Comparison of ENCODE assay signal across 19 mouse cellular contexts in genomic region chr2:118524811-118525210, GRCm38 (mm10). TPM values are rescaled to one million over a fixed set of nuclear protein-coding genes. Genes with fewer than 3 reads are reported as not detected.
DNase-seq lines count a peak whose midpoint lies in the region; ATAC-seq lines count a peak whose summit lies in the region.
"Had no signal": no experiment of that assay in that cellular context is flagged by ENCODE, and none has a peak within 500 bp of the region (broad histone marks: within the 10 kb centered on the region; RNA-seq: fewer than 3 reads in every experiment).

No protein-coding gene starts in this region.

- H3K4me1 ChIP-seq in midbrain, embryonic 11.5 days (ENCODE audit: control insufficient read depth, insufficient read depth, low read length), result peaks cover 14% of the 10 kb centered on the region
- peaks cover 50% of the 10 kb centered on the region for H3K4me1 ChIP-seq in midbrain, embryonic 10.5 days
- H3K4me1 ChIP-seq in limb, embryonic 10.5 days, result peaks cover 54% of the 10 kb centered on the region
- H3K4me1 ChIP-seq in intestine, embryonic 16.5 days (ENCODE audit: control insufficient read depth, insufficient read depth, low read length), result peaks cover 32% of the 10 kb centered on the region

- no peaks in the 10 kb centered on the region for H3K36me3 ChIP-seq in midbrain, embryonic 11.5 days (ENCODE audit: control insufficient read depth, insufficient read depth, low read length)
- no peaks in the 10 kb centered on the region for H3K36me3 ChIP-seq in midbrain, embryonic 10.5 days
- H3K36me3 ChIP-seq in limb, embryonic 10.5 days, result no peaks in the 10 kb centered on the region
- no peaks in the 10 kb centered on the region for H3K36me3 ChIP-seq in intestine, embryonic 16.5 days (ENCODE audit: control insufficient read depth, insufficient read depth, low read length)
- H3K36me3 ChIP-seq: embryonic facial prominence, embryonic 12.5 days; forebrain, embryonic 15.5 days had no signal

- no peak overlapping the region for H3K4me3 ChIP-seq in midbrain, embryonic 11.5 days (ENCODE audit: low read depth, low read length)
- no peak overlapping the region for H3K4me3 ChIP-seq in midbrain, embryonic 10.5 days
- H3K4me3 ChIP-seq in limb, embryonic 10.5 days, result no peak overlapping the region
- no peak overlapping the region for H3K4me3 ChIP-seq in intestine, embryonic 16.5 days (ENCODE audit: low read length)
- H3K4me3 ChIP-seq: embryonic facial prominence, embryonic 12.5 days; forebrain, embryonic 13.5 days; forebrain, embryonic 15.5 days had no signal

- no peak overlapping the region for H3K4me2 ChIP-seq in midbrain, embryonic 11.5 days
- no peak overlapping the region for H3K4me2 ChIP-seq in intestine, embryonic 16.5 days (ENCODE audit: low read depth, low read length)
- H3K4me2 ChIP-seq: embryonic facial prominence, embryonic 12.5 days; forebrain, embryonic 13.5 days; forebrain, embryonic 15.5 days had no signal

- no peaks in the 10 kb centered on the region for H3K27me3 ChIP-seq in midbrain, embryonic 11.5 days (ENCODE audit: control insufficient read depth, insufficient read depth, low read length)
- H3K27me3 ChIP-seq in midbrain, embryonic 10.5 days (ENCODE audit: low read depth, poor library complexity, severe bottlenecking), result no peaks in the 10 kb centered on the region
- H3K27me3 ChIP-seq in limb, embryonic 10.5 days (ENCODE audit: low read depth, poor library complexity, severe bottlenecking), result no peaks in the 10 kb centered on the region
- no peaks in the 10 kb centered on the region for H3K27me3 ChIP-seq in intestine, embryonic 16.5 days (replicated peaks; ENCODE audit: control insufficient read depth, insufficient read depth, low read length)
- H3K27me3 ChIP-seq: embryonic facial prominence, embryonic 12.5 days; forebrain, embryonic 13.5 days; forebrain, embryonic 15.5 days had no signal

- 83% methylated on average over 3 of the region's 3 CpGs for WGBS in midbrain, embryonic 11.5 days
- WGBS in midbrain, embryonic 10.5 days, result 84% methylated on average over 3 of the region's 3 CpGs
- WGBS in limb, embryonic 10.5 days, result 86% methylated on average over 3 of the region's 3 CpGs
- WGBS in intestine, embryonic 16.5 days, result 86% methylated on average over 3 of the region's 3 CpGs

- ATAC-seq in midbrain, embryonic 11.5 days (ENCODE audit: low FRiP score), result no peak
- no peak for ATAC-seq in intestine, embryonic 16.5 days
- ATAC-seq: forebrain, embryonic 13.5 days; forebrain, embryonic 15.5 days had no signal

- DNase-seq in midbrain, embryonic 11.5 days (ENCODE audit: low spot score, missing footprints), result peak; percentile 1
- DNase-seq in midbrain, embryonic 10.5 days (ENCODE audit: low spot score), result no peak
- DNase-seq in thymus, postnatal 4 days, result peak; percentile 34
- DNase-seq in thymus, postnatal 10 days (ENCODE audit: low spot score in 2 of 2), result no peak
- no peak for DNase-seq in limb, embryonic 10.5 days (ENCODE audit: low spot score)
- DNase-seq: adrenal gland, adult 2 months; adrenal gland, postnatal 10 days; adrenal gland, postnatal 25 days; cerebellum, adult 11 months; cerebellum, adult 18-20 months; cerebellum, adult 8-10 months; cerebellum, adult 9-11 months; cerebellum, postnatal 14 days; cerebellum, postnatal 36 days; embryo, embryonic 11 days had no signal

- H3K9me3 ChIP-seq in midbrain, embryonic 11.5 days (ENCODE audit: control insufficient read depth, low read length), result no peaks in the 10 kb centered on the region
- no peaks in the 10 kb centered on the region for H3K9me3 ChIP-seq in midbrain, embryonic 10.5 days (replicated peaks)
- no peaks in the 10 kb centered on the region for H3K9me3 ChIP-seq in limb, embryonic 10.5 days (replicated peaks)
- H3K9me3 ChIP-seq in intestine, embryonic 16.5 days (ENCODE audit: control insufficient read depth, low read length), result no peaks in the 10 kb centered on the region
- H3K9me3 ChIP-seq: embryonic facial prominence, embryonic 12.5 days; forebrain, embryonic 13.5 days; forebrain, embryonic 15.5 days had no signal

- H3K27ac ChIP-seq in midbrain, embryonic 11.5 days (ENCODE audit: low read depth, low read length), result no peak overlapping the region
- no peak overlapping the region for H3K27ac ChIP-seq in midbrain, embryonic 10.5 days (replicated peaks)
- H3K27ac ChIP-seq in limb, embryonic 10.5 days, result 0 out of 2 replicates have a peak overlapping the region, but pooled peaks have one; percentile 38
- no peak overlapping the region for H3K27ac ChIP-seq in intestine, embryonic 16.5 days (ENCODE audit: low read length)
- H3K27ac ChIP-seq: embryonic facial prominence, embryonic 12.5 days; forebrain, embryonic 13.5 days; forebrain, embryonic 15.5 days had no signal

- no peak overlapping the region for H3K9ac ChIP-seq in midbrain, embryonic 11.5 days (ENCODE audit: low read length)
- no peak overlapping the region for H3K9ac ChIP-seq in intestine, embryonic 16.5 days (ENCODE audit: low read depth, low read length)
- H3K9ac ChIP-seq: embryonic facial prominence, embryonic 12.5 days; forebrain, embryonic 13.5 days; forebrain, embryonic 15.5 days had no signal

RNA-seq across cellular contexts. Expression of gene Bmf, which starts 24.7 kb away (rescaled TPM):
- 1.8 and 2.8 TPM in 2 replicates for polyA plus RNA-seq in midbrain, embryonic 11.5 days (2014; fragmentation: Nextera tagmentation; extraction: Ambion mirVana)
- 2.9 and 3.0 TPM in 2 replicates for polyA plus RNA-seq in midbrain, embryonic 10.5 days (2016; fragmentation: Nextera tagmentation; extraction: Ambion mirVana)
- polyA plus RNA-seq in limb, embryonic 10.5 days (2016; fragmentation: Nextera tagmentation; extraction: Ambion mirVana), result 4.2 and 5.5 TPM in 2 replicates
- polyA plus RNA-seq in intestine, embryonic 16.5 days (2015; fragmentation: Nextera tagmentation; extraction: Ambion mirVana), result 2.3 and 2.4 TPM in 2 replicates

RNA-seq across cellular contexts. Expression of gene Srp14, which starts 45.3 kb away (rescaled TPM):
- polyA plus RNA-seq in midbrain, embryonic 11.5 days (2014; fragmentation: Nextera tagmentation; extraction: Ambion mirVana), result 281 and 293 TPM in 2 replicates
- 261 and 272 TPM in 2 replicates for polyA plus RNA-seq in midbrain, embryonic 10.5 days (2016; fragmentation: Nextera tagmentation; extraction: Ambion mirVana)
- polyA plus RNA-seq in limb, embryonic 10.5 days (2016; fragmentation: Nextera tagmentation; extraction: Ambion mirVana), result 227 and 232 TPM in 2 replicates
- 191 and 204 TPM in 2 replicates for polyA plus RNA-seq in intestine, embryonic 16.5 days (2015; fragmentation: Nextera tagmentation; extraction: Ambion mirVana)

Comparison
In these comparisons a context has a peak if more than half of its experiments do, and no peak if none do; other contexts are left out.
1. DNase-seq: peak in midbrain, embryonic 11.5 days (single experiment) and thymus, postnatal 4 days (single experiment); none in midbrain, embryonic 10.5 days (single experiment), thymus, postnatal 10 days (0 of 2) and limb, embryonic 10.5 days (single experiment).